Mouse (Mus musculus) ES-Bruce4 (cell line): ENCODE measurements at regions not wholly inside any gene's neighbourhood (a gene's known extent, or its start where the extent isn't known, plus 50 kb on each side); places are given as distances from the start of the nearest gene placed in this dataset.

Experiments used
- H3K27ac ChIP-seq: 2 replicates; pipeline ENCODE4 v1.5.1; 2012; ENCODE audit warnings: low read length, inconsistent platforms; ENCODE audit not compliant: insufficient read depth
- H3K27me3 ChIP-seq: 2 replicates; pipeline ENCODE4 v1.6.1; 2012; ENCODE audit warnings: mild to moderate bottlenecking, low read length, inconsistent platforms; ENCODE audit not compliant: control insufficient read depth, poor library complexity, insufficient read depth, severe bottlenecking
- H3K36me3 ChIP-seq: 2 replicates; pipeline ENCODE4 v1.6.1; 2012; ENCODE audit warnings: inconsistent platforms, mild to moderate bottlenecking, low read length, moderate library complexity; ENCODE audit not compliant: control insufficient read depth, poor library complexity, insufficient read depth, severe bottlenecking
- H3K4me1 ChIP-seq: one replicate; pipeline ENCODE4 v1.8.1; 2011; ENCODE audit warnings: low read length; ENCODE audit not compliant: control insufficient read depth, insufficient read depth
- H3K4me3 ChIP-seq: 2 replicates; pipeline ENCODE4 v1.5.1; 2011; ENCODE audit warnings: low read depth, mild to moderate bottlenecking, low read length
- H3K9ac ChIP-seq: 2 replicates; pipeline ENCODE4 v1.6.1; 2012; ENCODE audit warnings: low read depth, mild to moderate bottlenecking, inconsistent platforms; ENCODE audit not compliant: poor library complexity, severe bottlenecking
- H3K9me3 ChIP-seq: replicated peaks from 2 replicates; pipeline ENCODE4 v1.6.1; 2012; ENCODE audit warnings: mild to moderate bottlenecking, low read length, inconsistent platforms; ENCODE audit not compliant: control insufficient read depth, poor library complexity, insufficient read depth, severe bottlenecking
- CTCF ChIP-seq: IDR thresholded peaks from one replicate; pipeline ENCODE4 v1.8.1; 2011; ENCODE audit warnings: low read depth, low read length
- EP300 ChIP-seq: IDR thresholded peaks from 2 replicates; pipeline ENCODE4 v1.6.1; 2011; ENCODE audit warnings: low read depth, low read length; ENCODE audit not compliant: insufficient read depth
- POLR2A ChIP-seq: IDR thresholded peaks from one replicate; pipeline ENCODE4 v1.8.1; 2011; ENCODE audit warnings: low read length; ENCODE audit not compliant: insufficient read depth

DNA sequence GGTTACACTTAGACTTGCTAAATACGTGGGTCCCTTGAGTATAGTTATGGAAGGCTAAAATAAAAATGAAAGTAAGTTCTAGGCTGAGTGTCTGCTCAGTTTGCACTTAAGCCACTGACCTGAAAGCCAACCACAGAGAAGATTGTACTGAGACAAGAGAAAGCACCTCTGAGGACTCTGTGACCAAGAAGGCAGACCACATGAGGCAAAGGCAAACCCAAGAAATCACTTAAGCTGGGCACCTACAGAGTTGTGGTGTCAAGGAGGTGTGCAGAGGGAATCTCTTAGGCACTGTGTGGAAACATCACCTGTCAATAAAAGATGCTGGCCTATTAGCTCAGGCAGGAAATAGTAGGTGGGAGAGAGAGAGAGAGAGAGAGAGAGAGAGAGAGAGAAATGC, 129.6 kb upstream of the Rap1b start:
- Histone ChIP-seq H3K9me3 (no peaks in the 10 kb centered on the region), H3K27me3 (no peaks in the 10 kb centered on the region; the same call in 1 of the 2 replicates), H3K4me1 (no peaks in the 10 kb centered on the region), H3K36me3 (no peaks in the 10 kb centered on the region), H3K27ac (no peak overlapping the region), H3K9ac (no peak overlapping the region), H3K4me3 (no peak overlapping the region)
- no peak for TF ChIP-seq EP300
- no peak for TF ChIP-seq CTCF
- no peak for TF ChIP-seq POLR2A

- H3K9ac ChIP-seq, result no peak overlapping the region
- no peaks in the 10 kb centered on the region for H3K36me3 ChIP-seq
- no peaks in the 10 kb centered on the region for H3K4me1 ChIP-seq
Observed at GRCm38 (mm10) chr10:117979091-117979490, 133.3 kb upstream of the Rap1b start.

DNA sequence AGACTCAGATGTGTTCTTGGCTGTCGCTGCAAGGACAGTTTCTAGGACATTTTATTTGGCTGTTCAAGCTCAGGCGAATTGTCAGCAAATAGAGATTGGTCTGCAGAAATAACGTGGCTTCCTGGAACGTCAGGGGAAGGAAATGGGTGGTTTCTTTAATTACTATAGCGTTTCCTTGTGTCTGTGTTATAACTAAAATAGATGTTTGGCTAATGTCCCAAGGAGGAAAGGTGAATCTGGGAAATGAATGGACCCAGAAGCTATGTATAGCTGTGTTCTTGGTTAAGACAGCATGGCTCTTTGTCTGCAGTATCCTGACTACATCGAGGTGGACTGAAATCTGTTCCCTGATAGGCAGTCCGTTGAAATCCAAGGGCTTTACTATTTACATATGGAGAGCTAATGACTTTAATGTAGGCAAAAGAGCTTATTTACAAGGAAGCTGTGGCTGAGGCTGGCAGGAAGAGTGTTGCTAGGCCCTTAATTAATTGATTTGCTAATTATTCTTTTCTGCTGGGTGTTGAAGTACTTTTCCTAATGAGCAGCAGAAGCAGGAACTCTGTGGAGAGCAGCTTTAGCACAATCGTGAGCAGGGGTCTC, 136.9 kb upstream of the Rap1b start:
- Histone ChIP-seq H3K27ac (no peak overlapping the region), H3K4me3 (no peak overlapping the region), H3K27me3 (no peaks in the 10 kb centered on the region), H3K4me1 (no peaks in the 10 kb centered on the region), H3K9ac (no peak overlapping the region), H3K36me3 (no peaks in the 10 kb centered on the region), H3K9me3 (no peaks in the 10 kb centered on the region)
- TF ChIP-seq CTCF (no peak), POLR2A (no peak), EP300 (no peak)

More at GRCm38 (mm10) chr10:117979091-117979490, 133.3 kb upstream of the Rap1b start:
- Histone ChIP-seq H3K9me3 (no peaks in the 10 kb centered on the region), H3K27me3 (no peaks in the 10 kb centered on the region; the same call in 1 of the 2 replicates), H3K27ac (no peak overlapping the region), H3K4me3 (no peak overlapping the region)
- TF ChIP-seq POLR2A (no peak), CTCF (no peak)

DNA sequence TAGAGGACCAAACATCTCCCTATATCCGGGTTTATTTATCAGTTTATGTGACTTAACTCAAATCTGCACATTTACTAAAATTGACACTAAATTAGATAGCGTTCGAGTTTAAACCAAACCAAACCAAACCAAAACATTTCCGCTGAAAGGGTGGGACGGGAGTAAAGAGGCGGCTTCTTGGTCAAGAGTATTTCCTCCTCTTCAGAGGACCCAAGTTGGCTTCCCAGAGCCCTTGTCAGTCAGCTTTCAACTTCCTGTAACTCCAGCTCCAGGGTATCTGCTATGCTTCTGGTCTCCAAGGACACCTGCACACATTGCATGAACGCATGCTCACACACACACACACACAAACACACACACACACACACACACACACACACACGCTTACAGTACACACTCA, 137.4 kb upstream of the Rap1b start:
- H3K36me3 ChIP-seq, result no peaks in the 10 kb centered on the region
- no peak overlapping the region for H3K4me3 ChIP-seq
- no peak for TF ChIP-seq CTCF
- H3K27me3 ChIP-seq, result no peaks in the 10 kb centered on the region
- H3K9ac ChIP-seq, result no peak overlapping the region
- H3K27ac ChIP-seq, result no peak overlapping the region
- no peaks in the 10 kb centered on the region for H3K9me3 ChIP-seq
- no peaks in the 10 kb centered on the region for H3K4me1 ChIP-seq

DNA sequence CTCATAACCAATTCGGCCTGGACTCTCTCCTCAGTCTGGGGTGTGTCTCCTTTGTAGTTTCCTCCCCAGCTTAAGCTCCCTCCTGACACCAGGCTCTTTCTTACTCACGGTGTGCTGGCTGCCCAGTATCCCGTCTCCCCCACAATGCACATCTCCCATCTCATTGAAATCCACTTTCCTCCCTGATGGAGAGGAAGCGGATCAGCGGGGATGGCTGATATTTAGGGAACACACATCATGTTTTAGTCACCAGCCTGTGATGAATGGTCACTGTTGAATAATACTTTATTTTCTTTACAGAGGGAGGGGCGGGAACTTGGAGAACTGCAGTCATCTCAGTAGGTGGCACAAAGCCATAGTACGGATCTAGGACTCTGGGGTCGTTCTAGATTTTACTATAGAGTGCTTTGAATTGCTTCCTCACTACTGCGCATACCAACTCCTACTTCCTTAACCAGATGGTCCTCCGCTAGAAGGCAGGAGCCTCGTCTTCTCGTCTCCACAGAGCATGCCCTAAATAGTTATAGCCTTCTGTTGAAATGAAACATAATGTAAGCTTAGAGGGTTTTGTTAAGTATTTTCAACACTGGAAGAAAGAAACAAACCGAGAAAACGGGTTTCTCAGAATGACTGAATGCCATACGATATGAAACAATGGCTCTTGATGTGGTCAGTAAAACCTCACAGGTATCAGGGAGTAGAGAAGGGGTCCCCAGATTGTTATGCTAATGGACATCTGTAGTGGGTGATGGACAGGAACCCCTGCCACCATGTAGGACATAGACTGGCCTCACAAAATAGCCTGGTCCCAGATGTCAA, 139.2 kb upstream of the Rap1b start:
- Histone ChIP-seq H3K9me3 (no peaks in the 10 kb centered on the region), H3K4me1 (no peaks in the 10 kb centered on the region), H3K4me3 (no peak overlapping the region), H3K36me3 (no peaks in the 10 kb centered on the region), H3K27ac (no peak overlapping the region), H3K27me3 (no peaks in the 10 kb centered on the region), H3K9ac (no peak overlapping the region)
- no peak for TF ChIP-seq POLR2A
- no peak for TF ChIP-seq EP300
- TF ChIP-seq CTCF, result no peak

DNA sequence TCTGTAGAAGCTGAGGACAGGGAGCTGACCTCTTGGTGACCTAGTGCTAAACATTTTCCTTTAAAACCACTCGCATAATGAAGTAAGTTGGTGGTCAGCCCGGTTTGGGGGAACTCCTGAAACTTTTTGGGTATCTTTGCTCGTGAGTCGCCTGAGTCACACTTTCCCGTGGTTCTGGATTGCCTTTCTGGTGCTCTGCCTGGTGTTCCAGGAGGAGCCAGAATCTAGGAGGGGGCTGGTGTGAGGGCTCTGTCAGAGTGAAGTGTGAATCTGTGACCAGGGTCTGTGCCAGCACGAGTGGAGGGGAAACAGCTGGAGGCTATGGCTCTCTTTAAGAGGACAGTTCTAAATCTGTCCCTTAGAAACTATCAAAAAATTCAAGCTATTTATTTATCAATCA, 141.8 kb upstream of the Rap1b start:
- H3K27me3 ChIP-seq, result no peaks in the 10 kb centered on the region
- H3K4me1 ChIP-seq, result no peaks in the 10 kb centered on the region
- TF ChIP-seq EP300, result no peak
- no peak for TF ChIP-seq POLR2A
- TF ChIP-seq CTCF, result no peak
- H3K9ac ChIP-seq, result no peak overlapping the region
- H3K9me3 ChIP-seq, result no peaks in the 10 kb centered on the region
- no peak overlapping the region for H3K27ac ChIP-seq
- H3K4me3 ChIP-seq, result no peak overlapping the region
- H3K36me3 ChIP-seq, result no peaks in the 10 kb centered on the region
